Mouse (Mus musculus) cerebellum, adult 8-10 months (tissue): ENCODE measurements at regions not wholly inside any gene's neighbourhood (a gene's known extent, or its start where the extent isn't known, plus 50 kb on each side); places are given as distances from the start of the nearest gene placed in this dataset.
A peak's percentile ranks its signal among the peaks of the same experiment; 100 is the strongest.

ENCODE experiments used
- DNase-seq: peaks from one replicate; pipeline ENCODE4 v3.0.0; 2022

DNA sequence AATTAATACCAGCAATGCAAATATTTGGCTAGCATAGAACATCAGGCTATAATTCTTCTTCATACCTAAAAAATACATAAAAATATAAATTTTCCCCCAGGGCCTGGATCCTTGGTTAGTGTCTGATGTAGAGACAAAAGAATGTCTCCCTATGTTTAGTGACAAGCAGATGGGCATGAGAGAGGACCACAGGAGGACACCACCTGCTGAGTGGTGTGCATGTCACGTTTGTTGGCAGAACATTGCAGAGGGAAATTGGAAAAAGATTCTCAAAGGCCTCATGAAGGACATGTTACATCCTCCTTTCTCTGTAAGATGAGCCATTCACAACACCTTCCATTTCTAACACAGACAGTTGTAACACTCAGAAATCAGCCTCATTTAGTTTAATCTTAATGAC, 206.3 kb downstream of the Hhipl2 start:
- DNase-seq, result no peak

DNA sequence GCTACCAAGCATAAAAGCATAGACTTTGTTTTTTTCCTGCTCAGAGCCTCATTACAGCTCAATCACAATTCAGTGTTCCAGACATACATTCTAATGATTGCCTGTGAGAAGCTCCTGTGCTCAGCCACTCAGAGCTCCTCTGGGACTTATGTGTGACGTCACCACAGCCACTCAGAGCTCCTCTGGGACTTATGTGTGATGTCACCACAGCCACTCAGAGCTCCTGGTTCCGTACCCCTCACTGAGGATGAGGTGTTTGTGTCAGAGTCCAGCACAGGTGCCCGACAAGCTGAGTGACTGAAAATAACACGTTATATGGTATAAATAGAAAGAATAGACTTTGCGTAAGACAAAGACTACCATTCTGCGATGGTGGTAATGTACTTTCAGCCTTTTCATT, 215.8 kb downstream of the Hhipl2 start:
- no peak for DNase-seq

DNA sequence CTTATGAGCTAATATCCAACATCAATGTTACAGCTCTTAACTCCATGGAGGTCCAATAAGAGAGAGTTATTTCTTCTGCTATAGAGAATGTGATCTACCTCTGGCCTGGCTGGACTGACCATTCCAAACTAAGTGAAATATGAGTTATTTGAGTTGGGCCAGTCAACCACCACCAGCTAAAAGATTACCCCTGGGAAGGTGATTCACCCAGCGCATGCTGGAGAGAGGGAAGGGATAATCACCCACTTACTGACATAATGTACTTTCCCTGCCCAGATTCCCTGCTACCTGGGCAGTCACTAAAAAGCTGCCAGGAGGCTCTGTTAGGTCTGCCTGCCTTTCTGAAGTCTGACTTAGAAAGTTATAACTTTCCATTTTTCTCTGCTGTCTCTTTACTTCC, 216.8 kb downstream of the Hhipl2 start:
- no peak for DNase-seq

DNA sequence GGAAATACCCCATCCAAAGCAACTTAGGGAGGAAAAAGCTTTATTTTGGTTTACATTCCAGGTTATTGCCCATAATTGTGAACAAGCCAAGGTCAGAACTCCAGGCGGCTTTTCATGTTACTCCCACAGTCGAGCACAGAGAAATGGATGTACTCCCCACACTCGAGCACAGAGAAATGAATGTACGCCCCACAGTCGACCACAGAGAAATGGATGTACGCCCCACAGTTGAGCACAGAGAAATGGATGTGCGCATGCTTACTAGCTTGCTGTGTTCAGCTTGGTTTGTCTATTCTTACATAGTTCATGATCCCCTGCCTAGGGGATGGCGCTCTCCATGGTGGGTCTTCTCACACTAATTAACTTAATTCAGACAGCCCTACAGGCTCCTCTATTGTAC, 219.2 kb downstream of the Hhipl2 start:
- no peak for DNase-seq

DNA sequence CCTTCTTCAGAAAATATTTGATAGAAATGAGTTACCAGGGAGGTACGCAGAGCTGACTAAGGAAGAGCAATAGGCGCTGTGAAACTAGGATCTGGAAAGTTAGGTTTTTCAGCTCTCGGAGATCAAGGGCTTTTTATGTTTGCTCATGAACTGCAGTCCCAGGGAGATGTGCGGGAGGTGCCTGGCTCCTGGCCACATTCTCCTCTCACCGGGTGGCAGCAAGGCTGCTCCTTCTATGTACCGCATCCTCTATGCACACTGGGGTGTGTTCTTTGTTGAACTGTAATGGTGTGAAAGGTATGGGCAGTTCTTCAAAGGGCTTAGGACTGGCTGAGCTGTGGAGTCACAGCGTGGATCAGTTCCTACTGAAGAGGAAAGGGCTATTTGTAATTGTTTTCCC, 221.3 kb downstream of the Hhipl2 start:
- no peak for DNase-seq

DNA sequence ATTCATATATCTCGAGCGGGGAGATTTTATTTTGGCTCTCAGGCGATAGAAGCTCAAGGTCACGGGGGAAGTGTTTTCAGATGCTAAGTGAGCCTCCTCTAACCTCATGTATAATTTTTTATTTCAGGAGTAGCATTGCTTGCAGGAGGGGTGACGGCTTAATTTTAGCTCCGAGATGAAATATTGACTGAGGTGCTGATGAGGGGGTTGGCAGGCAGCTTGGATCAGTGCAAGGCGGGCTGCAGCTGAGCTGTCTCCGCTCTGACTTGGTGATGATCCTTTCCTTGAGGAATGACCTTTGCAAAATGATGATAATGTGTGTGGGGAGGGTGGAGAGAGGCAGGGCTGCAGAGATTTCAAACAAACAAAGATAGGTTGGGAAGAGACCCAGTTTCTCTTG, 222.6 kb downstream of the Hhipl2 start:
- DNase-seq, result no peak

DNA sequence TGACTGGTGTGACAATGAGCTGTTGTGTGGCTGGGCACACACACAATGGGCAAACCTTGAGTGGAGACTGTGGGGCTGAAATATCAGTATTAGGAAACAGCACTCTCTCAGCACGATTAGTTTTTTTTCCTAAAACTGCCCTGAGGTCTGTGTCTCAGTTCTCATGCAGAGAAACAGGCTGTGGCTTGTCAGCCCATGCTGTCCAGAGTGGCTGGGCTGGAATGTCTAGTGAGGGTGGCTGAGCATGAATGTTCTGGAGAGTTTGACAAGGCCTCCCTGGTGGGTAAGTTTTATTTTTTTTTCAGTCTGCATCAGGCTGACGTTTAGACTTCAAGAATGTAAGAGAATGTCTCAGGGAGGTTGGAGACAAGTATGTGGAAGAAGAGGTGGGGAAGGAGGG, 226.0 kb downstream of the Hhipl2 start:
- no peak for DNase-seq

DNA sequence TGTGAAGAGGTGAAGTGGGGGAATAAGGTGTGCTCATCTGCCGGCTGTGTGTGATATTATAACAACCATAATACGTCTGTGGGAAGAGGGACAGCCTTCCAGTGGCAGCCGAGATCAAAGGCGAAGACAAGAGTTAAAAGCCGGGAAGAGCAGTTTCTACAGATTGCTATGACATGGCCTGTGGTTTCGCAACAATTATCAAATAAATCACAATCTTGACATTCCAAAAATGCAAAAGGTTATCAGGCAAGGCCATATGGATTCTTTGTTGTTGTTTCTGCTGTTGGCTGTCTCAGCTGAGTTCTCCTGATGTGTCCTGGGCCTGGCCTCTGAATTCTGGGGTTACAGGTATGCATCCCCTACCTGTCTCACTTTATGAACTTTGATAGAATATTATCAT, 235.9 kb downstream of the Hhipl2 start:
- no peak for DNase-seq

DNA sequence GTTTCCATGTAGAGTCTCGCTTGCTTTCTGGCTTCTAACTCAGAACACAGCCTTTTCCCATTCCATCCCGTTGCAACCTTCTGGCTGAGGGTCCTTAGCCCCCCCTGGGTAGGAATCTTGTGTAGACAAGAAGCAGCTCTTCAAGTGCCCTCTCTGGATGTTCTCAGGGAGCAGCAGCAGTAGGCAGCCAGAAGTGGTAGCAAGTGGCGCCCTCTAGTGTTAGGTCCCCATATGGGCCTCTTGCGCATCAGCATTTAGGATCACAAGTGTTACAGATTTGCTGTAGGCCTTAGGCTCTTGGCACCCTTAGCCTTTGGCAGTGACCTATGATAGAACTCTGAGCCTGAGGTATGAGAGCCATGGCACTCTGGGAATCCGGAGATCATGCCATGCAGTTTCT, 239.0 kb downstream of the Hhipl2 start:
- peak; percentile 21 for DNase-seq

DNA sequence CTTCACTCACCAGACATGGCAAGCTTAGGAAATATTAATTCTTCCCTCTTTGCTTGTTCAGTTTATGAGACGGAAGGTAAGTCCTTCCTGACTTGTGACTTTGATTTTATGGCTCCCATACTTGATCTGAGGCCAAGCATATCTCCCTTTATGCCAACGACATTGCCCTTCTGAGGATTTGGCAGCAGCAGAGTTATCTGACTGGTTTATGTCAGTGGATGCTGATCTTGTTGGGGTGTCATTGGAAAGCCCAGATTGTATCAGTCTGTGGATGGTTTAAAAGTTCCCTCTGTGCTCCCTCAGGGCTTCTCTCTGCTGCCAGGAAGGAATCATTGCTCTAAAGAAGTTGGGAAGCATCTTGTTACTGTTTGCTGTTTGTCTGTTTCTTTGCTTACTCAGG, 242.5 kb downstream of the Hhipl2 start:
- no peak for DNase-seq

DNA sequence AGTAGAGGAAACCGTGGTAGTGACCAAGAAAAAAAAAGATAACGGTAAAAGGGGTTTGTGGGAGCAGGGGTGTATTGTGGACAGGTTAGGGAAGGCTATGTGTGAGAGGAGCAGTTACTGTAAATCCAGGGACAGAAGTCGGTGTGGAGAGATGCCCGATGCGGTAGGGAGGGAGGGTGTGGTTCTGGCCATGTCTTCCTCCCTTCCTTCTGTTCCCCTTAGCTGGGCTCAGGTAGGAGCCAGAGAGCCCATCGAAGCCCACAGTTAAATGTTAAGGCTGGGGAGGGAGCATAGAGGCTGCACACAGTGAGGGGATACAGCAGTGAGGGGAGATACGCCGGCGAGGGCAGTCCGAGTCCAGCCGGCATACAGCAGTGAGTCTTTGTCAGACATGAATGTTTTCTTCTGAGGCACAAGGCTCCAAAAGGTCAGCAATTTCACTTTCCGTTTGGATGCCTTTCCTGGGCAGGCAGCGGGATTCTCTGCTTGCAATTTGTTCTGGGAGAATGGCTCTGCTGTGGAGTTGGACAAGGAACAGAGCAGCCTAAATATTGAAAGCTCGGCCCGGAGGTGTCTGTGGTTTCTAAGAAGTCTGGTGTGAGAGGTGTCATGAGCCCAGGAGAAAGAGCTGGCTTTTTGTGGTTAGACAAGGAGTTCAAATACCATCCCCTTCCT, 244.5 kb downstream of the Hhipl2 start:
- peak; percentile 11 for DNase-seq

DNA sequence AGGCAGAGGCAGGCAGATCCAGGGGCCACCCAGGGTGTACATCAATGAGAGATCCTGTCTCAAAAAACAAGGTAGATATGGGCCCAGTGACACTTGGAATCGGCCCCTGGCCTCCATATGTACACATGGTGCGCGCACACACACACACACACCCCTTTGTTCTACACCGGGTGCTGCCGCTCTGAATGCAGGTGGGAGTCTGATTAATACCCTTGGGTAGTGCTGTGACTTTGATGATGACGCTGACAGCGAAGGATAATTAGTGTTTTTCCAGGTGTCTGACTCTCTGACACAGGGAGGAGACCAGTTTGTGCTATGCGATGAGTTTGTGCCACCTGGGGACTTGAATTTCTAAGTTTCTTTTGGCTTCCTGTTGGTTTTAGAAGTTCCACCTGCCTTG, 251.3 kb downstream of the Hhipl2 start:
- DNase-seq, result no peak

DNA sequence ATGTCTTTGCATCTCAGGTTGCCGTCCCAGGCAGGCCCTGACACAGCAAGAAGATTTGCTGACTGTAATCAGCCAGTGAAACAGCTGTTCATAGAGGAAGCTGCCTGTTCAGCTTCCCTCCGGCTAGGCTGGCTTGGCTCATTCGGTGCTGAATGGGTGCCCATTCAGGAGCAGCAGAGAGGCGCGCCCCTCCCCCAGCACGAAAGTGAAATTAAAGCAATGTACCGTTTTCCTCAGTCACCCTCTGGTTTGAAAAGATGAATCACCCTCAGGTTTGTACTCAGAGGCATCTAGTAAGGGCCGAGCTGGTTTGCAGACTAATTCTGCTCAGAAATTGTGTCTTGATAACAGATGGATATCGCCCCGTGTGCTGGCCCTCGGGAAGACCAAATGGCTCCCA, 251.7 kb downstream of the Hhipl2 start:
- peak; percentile 25 for DNase-seq

DNA sequence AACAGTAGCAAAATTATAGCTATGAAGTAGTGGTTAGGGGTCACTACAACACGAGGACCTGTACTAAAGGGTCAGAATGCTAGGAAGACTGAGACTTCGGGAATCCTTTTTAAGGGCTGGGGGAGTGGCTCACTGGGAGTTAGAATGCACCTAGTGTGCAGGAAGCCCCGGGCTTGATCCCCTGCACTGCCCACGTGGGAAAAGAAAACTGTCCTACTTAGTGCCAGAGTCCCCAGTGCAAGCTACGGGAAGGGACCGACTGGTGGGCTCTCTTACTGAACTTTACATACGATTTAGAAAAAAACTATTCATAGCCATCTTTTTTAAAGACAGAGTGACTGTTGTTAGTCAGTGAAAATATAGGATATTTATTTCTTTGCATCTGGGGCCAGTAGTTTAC, 252.5 kb downstream of the Hhipl2 start:
- no peak for DNase-seq

DNA sequence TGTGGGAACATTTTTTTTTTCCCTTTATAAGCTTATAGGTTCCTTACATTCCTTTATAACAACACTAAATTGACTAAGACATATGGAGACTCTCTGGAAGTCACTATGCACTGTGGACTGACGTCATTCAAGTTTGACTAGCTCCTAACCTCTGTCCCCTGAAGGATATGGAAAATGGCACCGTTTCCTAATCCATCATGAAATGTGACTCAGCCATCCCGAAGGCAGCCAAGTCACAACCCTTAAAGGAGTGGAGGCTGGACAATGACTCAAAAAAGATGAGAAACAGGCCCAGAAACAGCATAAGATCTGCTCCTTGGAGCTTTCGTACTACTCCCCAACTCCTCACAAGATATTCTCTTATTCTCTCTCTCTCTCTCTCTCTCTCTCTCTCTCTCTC, 253.5 kb downstream of the Hhipl2 start:
- no peak for DNase-seq

DNA sequence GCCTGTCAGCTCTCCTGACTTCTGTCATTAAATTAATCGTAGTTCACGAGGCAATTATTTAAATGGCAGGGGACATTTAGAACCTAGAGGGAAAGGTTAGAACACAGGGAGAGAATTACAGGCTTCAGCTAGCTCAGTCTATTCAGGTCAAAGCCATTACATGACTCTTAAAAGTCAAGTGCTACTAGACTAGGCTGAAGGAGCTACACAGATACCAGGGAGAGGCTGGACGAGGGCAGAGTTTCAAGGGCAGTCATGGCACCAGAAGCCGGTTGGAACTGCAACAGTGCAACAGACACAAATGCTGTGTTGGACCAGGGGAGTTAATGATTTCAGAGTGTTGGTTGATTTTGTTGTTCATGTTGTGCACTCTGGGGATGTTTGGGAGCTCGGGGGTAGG, 254.5 kb downstream of the Hhipl2 start:
- DNase-seq, result no peak

DNA sequence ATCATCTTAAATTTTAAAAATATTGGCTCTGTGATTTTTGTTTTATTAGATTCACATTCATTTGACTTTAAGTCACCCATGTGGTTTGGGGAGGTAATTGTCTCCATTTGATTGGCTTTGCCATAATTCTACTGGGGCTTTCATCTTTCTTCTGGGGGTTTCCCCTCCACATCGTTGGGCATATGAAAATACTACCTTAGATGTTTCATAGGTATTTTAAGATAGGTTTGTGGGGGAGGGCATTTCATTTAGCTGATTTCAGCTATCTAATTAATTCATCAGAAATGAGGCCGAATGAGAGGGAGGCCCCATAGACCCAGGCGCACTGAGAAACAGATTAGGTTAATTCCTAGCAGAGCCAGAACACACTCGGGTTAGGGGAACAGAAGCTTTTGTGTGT, 259.6 kb downstream of the Hhipl2 start:
- DNase-seq, result no peak

DNA sequence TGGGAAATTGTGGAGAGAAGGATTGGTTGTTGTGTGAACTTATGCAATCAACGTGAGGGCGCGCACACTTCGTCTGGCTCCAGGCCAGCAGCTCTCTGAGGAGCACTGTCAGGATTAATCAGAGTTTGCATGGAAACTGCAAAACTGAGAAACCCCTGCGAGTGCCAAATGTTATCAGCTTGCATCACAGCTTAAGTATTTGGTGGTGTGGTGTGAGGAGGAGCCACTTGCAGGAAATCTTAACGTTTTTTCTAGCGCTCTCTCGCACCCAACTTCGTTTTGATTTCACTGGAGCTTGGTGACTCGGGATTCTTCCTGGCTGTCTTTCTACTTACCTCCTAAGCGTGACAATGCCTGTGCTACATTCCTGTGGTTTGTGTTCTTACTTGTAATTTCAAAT, 261.9 kb downstream of the Hhipl2 start:
- DNase-seq, result no peak

DNA sequence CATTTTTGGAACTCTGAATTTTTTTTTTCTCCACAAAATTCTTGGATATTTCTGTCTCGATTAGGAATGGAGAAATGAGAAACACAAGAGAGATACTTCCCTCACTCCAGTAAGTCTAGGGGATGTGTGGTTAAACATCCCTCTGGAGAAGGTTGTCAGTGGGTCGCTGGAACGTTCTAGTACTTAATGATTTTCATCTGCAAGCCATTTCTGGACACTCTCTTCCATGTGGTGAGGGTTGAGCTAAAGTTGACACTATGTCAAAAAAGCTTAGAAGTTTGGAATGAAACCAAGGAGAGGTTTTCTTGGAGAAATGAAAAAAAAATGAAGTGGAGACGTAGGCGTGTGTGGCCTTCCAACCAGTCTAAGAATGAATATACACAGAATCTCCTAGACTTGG, 268.0 kb downstream of the Hhipl2 start:
- no peak for DNase-seq

DNA sequence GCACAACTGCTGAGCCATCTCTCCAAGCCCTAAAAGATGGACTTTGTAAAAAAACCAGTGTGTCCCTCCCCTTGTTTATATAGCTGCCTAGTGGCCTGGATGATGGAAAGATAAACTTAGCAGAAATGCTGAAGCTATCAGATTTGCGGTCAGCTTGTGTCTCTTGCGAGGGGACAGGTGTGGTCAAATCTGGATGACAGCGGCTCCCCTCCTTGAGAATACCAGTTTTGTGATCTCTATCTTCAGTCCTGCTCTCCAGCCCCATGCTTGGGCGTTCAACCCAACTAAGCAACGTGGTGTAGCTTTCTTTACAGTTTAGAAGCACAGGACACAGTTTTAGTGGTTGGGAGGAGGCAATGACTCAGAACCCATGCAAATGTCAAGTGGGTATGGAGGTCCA, 274.7 kb downstream of the Hhipl2 start:
- no peak for DNase-seq

DNA sequence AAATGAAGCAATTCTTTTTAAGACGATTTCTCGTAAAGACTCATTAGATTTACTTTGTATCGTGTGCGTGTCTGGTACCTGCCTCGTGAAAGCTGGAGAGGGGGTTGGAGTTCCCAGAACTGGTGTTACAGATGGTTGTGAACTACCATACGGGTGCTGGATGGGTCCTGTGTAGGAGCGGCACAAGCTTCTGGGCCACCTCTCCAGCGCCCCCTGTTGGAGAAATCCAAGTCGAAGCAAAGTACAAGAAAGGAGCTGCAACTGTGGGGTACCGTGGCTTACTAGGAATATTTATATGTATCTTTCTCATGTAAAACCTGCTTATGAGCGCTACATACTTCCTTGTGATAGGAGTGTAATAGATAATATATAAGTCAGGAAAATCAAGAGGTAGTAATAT, 281.3 kb downstream of the Hhipl2 start:
- peak; percentile 9 for DNase-seq

DNA sequence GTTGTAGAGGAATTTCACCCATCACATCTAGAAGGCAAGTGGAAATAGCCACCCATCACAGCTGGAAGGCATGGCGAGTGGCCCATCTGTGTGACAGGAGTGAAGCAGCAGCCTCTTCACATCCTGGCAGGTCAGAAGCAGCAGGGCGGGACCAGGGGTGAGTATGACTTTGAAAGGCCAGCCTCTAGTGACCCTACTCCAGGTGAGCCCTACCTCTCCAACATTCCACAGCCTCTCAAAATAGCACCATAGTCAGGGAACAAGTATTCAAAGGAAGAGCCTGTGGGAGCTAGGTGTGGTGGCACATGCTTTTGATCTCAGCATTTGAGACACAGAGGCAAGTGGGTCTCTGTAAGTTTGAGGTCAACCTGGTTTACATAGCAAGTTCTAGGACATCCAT, 284.9 kb downstream of the Hhipl2 start:
- DNase-seq, result no peak

DNA sequence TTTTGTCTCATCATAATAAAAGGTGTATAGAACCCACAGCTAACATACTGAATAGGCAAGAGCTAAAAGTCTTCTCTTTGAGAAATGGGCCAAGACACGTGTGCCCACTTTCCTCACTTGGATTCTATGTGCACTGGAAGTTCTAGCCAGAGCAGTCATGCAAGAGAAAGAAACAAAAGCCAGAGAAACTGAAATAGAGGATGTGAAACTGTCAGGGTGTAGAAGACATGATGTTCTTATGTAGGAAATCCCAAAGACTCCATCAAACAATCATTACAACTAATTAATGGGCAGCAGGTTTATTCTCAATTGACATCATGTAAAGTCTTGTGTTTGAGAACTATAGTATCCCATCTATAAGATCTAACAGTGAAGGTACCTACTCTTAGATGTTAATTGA, 294.9 kb downstream of the Hhipl2 start:
- DNase-seq, result no peak

DNA sequence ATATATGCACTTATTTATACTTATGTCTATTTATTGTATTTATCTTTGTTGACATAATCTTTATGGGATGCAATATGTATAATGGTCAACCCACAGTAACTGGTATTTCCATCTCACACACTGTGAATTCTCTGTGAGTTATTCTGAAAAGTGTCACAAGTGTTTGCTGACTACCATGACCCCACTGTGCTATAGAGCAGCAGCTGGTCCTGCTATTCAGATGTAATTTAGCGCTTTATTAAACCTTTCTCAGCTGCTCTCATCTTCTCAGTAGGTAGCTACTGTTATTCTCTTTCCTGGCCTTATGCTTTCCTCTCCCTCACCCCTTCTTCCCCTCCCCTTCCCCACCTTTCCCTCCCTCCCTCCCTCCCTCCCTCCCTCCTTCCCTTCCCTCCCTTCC, 296.0 kb upstream of the Dusp10 start:
- DNase-seq, result no peak

DNA sequence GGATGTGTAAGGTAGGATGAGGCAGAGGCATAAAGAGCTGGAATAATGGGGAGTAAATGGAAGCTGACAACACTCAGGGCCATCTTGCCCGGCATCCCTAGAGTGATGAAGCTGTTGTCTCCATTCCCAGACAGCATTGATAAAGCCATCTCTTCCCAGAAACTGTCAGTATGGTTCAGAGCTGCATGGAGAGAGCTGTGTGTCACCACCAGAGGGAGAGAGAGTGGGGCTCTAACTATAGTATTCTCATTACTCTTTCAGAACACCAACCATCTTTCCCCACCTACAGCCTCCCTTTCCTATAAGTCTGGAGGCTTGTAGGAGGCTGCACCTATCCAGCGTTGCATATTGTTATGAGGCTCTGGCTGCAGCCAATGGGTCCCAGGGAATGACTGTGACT, 264.0 kb upstream of the Dusp10 start:
- DNase-seq, result no peak

DNA sequence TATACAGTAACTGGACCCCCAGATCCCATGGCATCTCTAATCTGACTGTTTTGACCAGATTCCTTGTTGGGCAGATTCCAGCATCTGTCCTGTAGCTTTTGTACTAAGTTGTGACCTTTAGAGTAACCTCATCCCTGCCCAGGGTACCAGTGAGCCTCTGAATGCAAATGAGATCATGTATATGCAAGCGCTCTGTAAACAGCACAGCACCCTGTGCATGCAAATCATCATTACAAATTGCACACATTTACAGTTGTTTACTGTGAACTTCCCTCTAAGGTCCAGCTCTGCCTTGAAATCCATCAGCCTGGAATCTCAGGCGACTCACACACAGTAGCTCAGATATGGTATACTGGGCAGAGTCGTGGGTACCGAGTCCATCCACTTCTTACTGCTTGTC, 258.6 kb upstream of the Dusp10 start:
- no peak for DNase-seq
